Mouse (Mus musculus) MEL (cell line): ENCODE measurements around the gene Flvcr1. TPM values are rescaled to one million over a fixed set of nuclear protein-coding genes. Genes with fewer than 3 reads are reported as not detected.

Experiments used
- polyA plus RNA-seq, 2 experiments: library from polyadenylated mRNA; stranded (reverse) in 1 of 2; unstranded in 1 of 2; fragments of >175 nt in 1 of 2; fragments of >200 nt in 1 of 2; gene quantifications; 2 replicates each; pipeline versions ENCODE4 v1.2.1 to v1.2.4; 2012; ENCODE audit warnings: low replicate concordance in 2 of 2, low read depth in 1 of 2; ENCODE audit not compliant: insufficient read length in 2 of 2, insufficient read depth in 1 of 2, missing spikeins in 1 of 2
- total RNA-seq: library from RNA; depleted of rRNA; stranded (reverse); fragments of 300-350 nt; gene quantifications from 2 replicates; pipeline ENCODE4 v1.2.3, GENCODE M21; 2012; rRNA removed

The Flvcr1 gene
- total and polyA plus RNA-seq, 3 experiments, result 19.1 to 36.9 TPM; not detected in 1

Other genes starting within 250 kb of the Flvcr1 start
- 19.3 and 26.2 TPM in 2 replicates for gene Rps6kc1, start 114.4 kb downstream of the Flvcr1 start, total RNA-seq
- 10 to 100 TPM in 1 of 2 experiments, not detected in 1; 26.5 TPM for gene Rps6kc1, start 114.4 kb downstream of the Flvcr1 start, polyA plus RNA-seq
- 25.1 TPM in 2 replicates for gene Angel2, start 101.0 kb downstream of the Flvcr1 start, total RNA-seq
- gene Angel2, start 101.0 kb downstream of the Flvcr1 start, polyA plus RNA-seq, result 10 to 100 TPM in 1 of 2 experiments, not detected in 1; 33.7 TPM
- 2.6 and 3.3 TPM in 2 replicates for gene Vash2, start 46.9 kb downstream of the Flvcr1 start, total RNA-seq
- 1 to 10 TPM in 1 of 2 experiments, not detected in 1; 9.8 TPM for gene Vash2, start 46.9 kb downstream of the Flvcr1 start, polyA plus RNA-seq
- not detected in 2 replicates for gene Spata45, start 10.5 kb upstream of the Flvcr1 start, total RNA-seq
- under 1 TPM in 1 of 2 experiments, not detected in 1; 0.75 TPM for gene Spata45, start 10.5 kb upstream of the Flvcr1 start, polyA plus RNA-seq
- gene Tatdn3, start 36.8 kb upstream of the Flvcr1 start, total RNA-seq, result 14.5 and 16.7 TPM in 2 replicates
- gene Tatdn3, start 36.8 kb upstream of the Flvcr1 start, polyA plus RNA-seq, result 10 to 100 TPM in 1 of 2 experiments, not detected in 1; 19.0 TPM
- 33.4 and 41.9 TPM in 2 replicates for gene Nsl1, start 36.9 kb upstream of the Flvcr1 start, total RNA-seq
- gene Nsl1, start 36.9 kb upstream of the Flvcr1 start, polyA plus RNA-seq, result 10 to 100 TPM in 1 of 2 experiments, not detected in 1; 24.2 TPM
- gene Batf3, start 71.7 kb upstream of the Flvcr1 start, total RNA-seq, result 1.5 and 2.4 TPM in 2 replicates
- 1 to 10 TPM in 1 of 2 experiments, not detected in 1; 2.4 TPM for gene Batf3, start 71.7 kb upstream of the Flvcr1 start, polyA plus RNA-seq
- gene Fam71a, start 138.7 kb upstream of the Flvcr1 start, total RNA-seq, result not detected in 2 replicates
- not detected for gene Fam71a, start 138.7 kb upstream of the Flvcr1 start, polyA plus RNA-seq
- 0.46 and 2.5 TPM in 2 replicates for gene Atf3, start 191.9 kb upstream of the Flvcr1 start, total RNA-seq
- gene Atf3, start 191.9 kb upstream of the Flvcr1 start, polyA plus RNA-seq, result 1 to 10 TPM in 1 of 2 experiments, not detected in 1; 1.4 TPM